Mouse (Mus musculus) midbrain, embryonic 12.5 days (tissue): Measurements from ENCODE around the gene Gm21746. TPM values are rescaled to one million over a fixed set of nuclear protein-coding genes. Genes with fewer than 3 reads are reported as not detected.
"Not testable (repeated sequence)": the region's sequence is repeated elsewhere in the genome, so short reads cannot be mapped to it uniquely, and the experiment has no call there.

ENCODE experiments used
- ATAC-seq: fragments of 200-750 bp; cut with Nextera tagmentation; 2 replicates; pipeline ENCODE4 v1.8.0; 2017; ENCODE audit warnings: low read depth, moderate TSS enrichment, moderate library complexity; ENCODE audit not compliant: low FRiP score
- H3K27ac ChIP-seq: fragments of 300-500 bp; sonication (generic); replicated peaks from 2 replicates; pipeline ENCODE4 v1.5.1; 2016; ENCODE audit warnings: mild to moderate bottlenecking
- H3K27me3 ChIP-seq: fragments of 300-500 bp; sonication (generic); 2 replicates; pipeline ENCODE4 v1.6.1; 2016; ENCODE audit warnings: mild to moderate bottlenecking
- H3K36me3 ChIP-seq: fragments of 300-500 bp; sonication (generic); 2 replicates; pipeline ENCODE4 v1.6.1; 2016
- H3K4me1 ChIP-seq: fragments of 300-500 bp; sonication (generic); 2 replicates; pipeline ENCODE4 v1.6.1; 2016
- H3K4me2 ChIP-seq: fragments of 300-500 bp; sonication (generic); replicated peaks from 2 replicates; pipeline ENCODE4 v1.6.1; 2016; ENCODE audit warnings: mild to moderate bottlenecking, moderate library complexity
- H3K4me3 ChIP-seq: fragments of 300-500 bp; sonication (generic); 2 replicates; pipeline ENCODE4 v1.5.1; 2016; ENCODE audit warnings: mild to moderate bottlenecking
- H3K9ac ChIP-seq: fragments of 300-500 bp; sonication (generic); replicated peaks from 2 replicates; pipeline ENCODE4 v1.6.1; 2016; ENCODE audit warnings: mild to moderate bottlenecking, moderate library complexity
- H3K9me3 ChIP-seq: fragments of 300-500 bp; sonication (generic); 2 replicates; pipeline ENCODE4 v1.6.1; 2016; ENCODE audit warnings: mild to moderate bottlenecking
- WGBS: fragments of 180-500 bp; shearing (Covaris S2); methylation state at CpG from one replicate; pipeline ENCODE4 v1.1.7; 2016; 5-methylcytosine and 5-hydroxymethylcytosine counted together
- polyA plus RNA-seq: library from polyadenylated mRNA; unstranded; fragments of >200 nt; fragmentation: Nextera tagmentation; extraction: Ambion mirVana; gene quantifications from 2 replicates; pipeline ENCODE4 v1.2.1, GENCODE M21; 2016

Gene Gm21746
- polyA plus RNA-seq = not detected in 2 replicates

DNA sequence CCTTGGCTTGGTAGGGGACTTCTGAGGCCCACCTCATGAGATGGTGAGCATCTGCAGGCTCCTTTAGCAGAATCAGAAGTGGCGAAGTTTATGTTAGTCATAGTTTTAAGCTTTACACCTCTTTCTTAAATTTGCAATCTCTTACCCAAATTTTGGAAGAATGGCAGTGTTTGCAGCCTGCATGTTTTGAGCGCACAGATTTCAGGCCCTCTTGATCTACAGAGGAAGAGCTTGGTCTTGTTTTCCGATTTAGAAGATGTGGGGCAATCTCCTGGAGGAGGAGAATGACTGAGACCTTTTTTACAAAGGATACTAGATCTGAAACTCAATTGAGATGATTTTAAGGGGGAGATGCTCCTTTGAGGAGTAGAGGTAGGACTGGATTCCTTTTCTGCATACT, at the start of gene Gm21746:
Gm21746 (minus strand) TSS at position 101 of the 400 bp plus-strand sequence.
- H3K4me1 ChIP-seq, H3K4me2 ChIP-seq, H3K9ac ChIP-seq, H3K9me3 ChIP-seq, ATAC-seq, H3K36me3 ChIP-seq, H3K4me3 ChIP-seq, H3K27me3 ChIP-seq, H3K27ac ChIP-seq: not testable (repeated sequence)
- 75% methylated on average over 2 of the region's 3 CpGs for WGBS

DNA sequence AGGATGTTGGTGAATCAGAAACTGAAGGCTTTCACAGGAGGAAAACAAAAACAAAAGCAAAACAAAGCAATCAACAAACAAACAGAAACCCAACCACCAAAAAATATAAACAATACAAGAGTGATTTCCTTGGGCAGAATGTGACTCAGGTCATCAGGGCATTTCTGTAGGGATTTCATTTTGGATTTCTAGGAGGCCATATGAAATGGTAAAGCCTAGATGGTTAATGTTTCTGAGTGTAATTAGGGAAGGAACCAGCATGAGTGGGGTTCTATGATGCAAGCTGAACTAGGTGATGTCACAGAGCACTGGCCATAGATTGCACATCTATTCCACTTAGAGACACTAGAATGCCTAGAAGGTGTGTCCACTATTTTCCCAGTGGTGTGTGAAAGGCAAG, 29.0 kb upstream of the Gm21746 start, which contains the start of gene Gm20873:
Gm20873 (plus strand) TSS at position 301 of the 400 bp plus-strand sequence.
- not testable (repeated sequence) for H3K4me3 ChIP-seq, ATAC-seq, H3K4me2 ChIP-seq, H3K9me3 ChIP-seq, H3K27me3 ChIP-seq, H3K27ac ChIP-seq, H3K9ac ChIP-seq, H3K4me1 ChIP-seq, H3K36me3 ChIP-seq

Other genes starting within 250 kb of the Gm21746 start
- not detected in 2 replicates for gene Gm20873, start 29.1 kb upstream of the Gm21746 start, polyA plus RNA-seq